Mouse (Mus musculus) megakaryocyte, embryonic 14.5 days (primary cell): ENCODE measurements at regions not wholly inside any gene's neighbourhood (a gene's known extent, or its start where the extent isn't known, plus 50 kb on each side); places are given as distances from the start of the nearest gene placed in this dataset.

Experiments
- H3K27me3 ChIP-seq: replicated peaks from 2 replicates; pipeline ENCODE3; 2012; ENCODE audit warnings: inconsistent platforms
- H3K36me3 ChIP-seq: replicated peaks from 2 replicates; pipeline ENCODE3; 2012; ENCODE audit warnings: low read length, inconsistent platforms, mixed read lengths
- H3K4me1 ChIP-seq: 2 replicates; pipeline ENCODE4 v1.6.1; 2012; ENCODE audit warnings: inconsistent platforms
- H3K4me3 ChIP-seq: replicated peaks from 2 replicates; pipeline ENCODE3; 2012; ENCODE audit warnings: moderate library complexity, mild to moderate bottlenecking, inconsistent platforms
- H3K9me3 ChIP-seq: 2 replicates; pipeline ENCODE4 v1.6.1; 2012; ENCODE audit warnings: inconsistent platforms
- FLI1 ChIP-seq: IDR thresholded peaks from 2 replicates; pipeline ENCODE4 v1.6.1; 2012; ENCODE audit warnings: low read length, inconsistent platforms, mixed read lengths
- GATA1 ChIP-seq: IDR thresholded peaks from 3 replicates; pipeline ENCODE4 v1.6.1; 2012; ENCODE audit warnings: mixed read lengths, low read length, inconsistent platforms, borderline replicate concordance

- no peaks in the 10 kb centered on the region for H3K36me3 ChIP-seq
- H3K27me3 ChIP-seq, result no peaks in the 10 kb centered on the region
- H3K9me3 ChIP-seq, result 0 out of 2 replicates have a peak, but pooled peaks cover 4% of the 10 kb centered on the region
- H3K4me3 ChIP-seq, result no peak overlapping the region
- H3K4me1 ChIP-seq, result no peaks in the 10 kb centered on the region
- TF ChIP-seq FLI1 (no peak), GATA1 (no peak)
Measured at GRCm38 (mm10) chr9:51423341-51423740, 94.6 kb upstream of the 1810046K07Rik start.

DNA sequence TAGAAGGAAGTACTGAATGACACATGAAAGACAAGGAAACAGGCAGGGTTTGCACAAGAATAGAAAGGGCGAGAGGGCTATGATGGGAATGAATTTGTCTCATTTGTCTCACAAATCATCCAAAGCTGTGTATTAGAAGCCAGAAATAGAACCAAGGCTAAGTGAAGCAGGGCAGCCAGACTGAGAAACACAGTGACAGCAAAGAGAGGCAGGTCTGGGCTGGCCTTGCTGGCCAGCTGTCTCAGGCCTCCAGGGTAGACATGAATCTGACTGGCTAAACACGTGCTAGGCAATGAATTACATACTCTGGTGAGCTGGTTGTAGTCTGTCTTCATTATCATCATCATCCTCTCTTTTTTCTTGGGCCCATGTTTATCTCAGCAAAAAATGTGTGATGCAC lies 101.7 kb upstream of the 1810046K07Rik start:
- Histone ChIP-seq H3K9me3 (0 out of 2 replicates have a peak, but pooled peaks cover 7% of the 10 kb centered on the region), H3K4me3 (no peak overlapping the region), H3K4me1 (no peaks in the 10 kb centered on the region), H3K36me3 (no peaks in the 10 kb centered on the region), H3K27me3 (no peaks in the 10 kb centered on the region)
- TF ChIP-seq FLI1 (no peak), GATA1 (no peak)

DNA sequence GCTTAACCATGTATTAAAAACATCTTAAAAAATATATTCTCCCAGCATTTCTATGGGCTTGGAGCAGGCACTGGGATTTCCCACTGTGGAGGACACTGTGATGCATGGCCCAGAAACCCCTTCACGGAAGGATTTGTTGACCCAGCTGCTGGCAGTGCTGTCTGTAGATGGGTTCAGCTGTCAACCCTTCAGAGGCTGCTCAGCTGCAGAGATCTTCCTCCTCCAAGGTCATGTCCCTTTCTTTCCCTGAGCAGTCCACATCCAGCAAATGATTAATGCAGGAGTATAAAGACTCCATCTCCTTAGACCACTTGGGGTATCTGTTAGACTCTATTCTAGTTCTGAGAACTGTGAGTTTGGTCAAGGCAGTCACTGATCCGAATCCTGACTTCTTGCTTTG lies 108.4 kb upstream of the 1810046K07Rik start:
- H3K36me3 ChIP-seq, result no peaks in the 10 kb centered on the region
- no peaks in the 10 kb centered on the region for H3K4me1 ChIP-seq
- H3K4me3 ChIP-seq, result no peak overlapping the region
- no peaks in the 10 kb centered on the region for H3K27me3 ChIP-seq
- TF ChIP-seq GATA1, result no peak
- TF ChIP-seq FLI1, result no peak
- 0 out of 2 replicates have a peak, but pooled peaks cover 2% of the 10 kb centered on the region for H3K9me3 ChIP-seq

- Histone ChIP-seq H3K36me3 (no peaks in the 10 kb centered on the region), H3K9me3 (peaks cover 10% of the 10 kb centered on the region), H3K27me3 (no peaks in the 10 kb centered on the region), H3K4me1 (no peaks in the 10 kb centered on the region), H3K4me3 (no peak overlapping the region)
- no peak for TF ChIP-seq FLI1
- TF ChIP-seq GATA1, result no peak
Measured at GRCm38 (mm10) chr9:51441773-51442381, 113.2 kb upstream of the 1810046K07Rik start.

DNA sequence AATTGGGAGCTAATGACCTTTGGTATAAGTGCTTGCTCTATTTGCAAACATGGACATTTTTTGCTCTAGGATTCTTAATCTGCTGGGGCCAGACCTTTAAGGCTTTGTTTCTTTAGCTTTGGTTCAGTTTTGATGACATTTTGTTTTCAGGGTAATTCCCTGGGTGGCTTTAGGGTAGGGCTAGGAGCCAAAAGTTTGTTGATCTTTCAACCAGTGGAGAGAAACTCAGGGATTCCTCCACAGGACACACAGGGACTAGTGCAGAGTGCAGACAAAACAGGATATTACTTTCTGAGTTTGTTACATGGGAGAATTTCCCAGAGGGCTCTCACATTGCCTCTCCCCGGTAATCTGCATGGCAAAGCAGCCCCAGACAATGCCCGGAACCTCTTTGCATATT lies 127.0 kb upstream of the 1810046K07Rik start:
- no peaks in the 10 kb centered on the region for H3K9me3 ChIP-seq
- no peaks in the 10 kb centered on the region for H3K27me3 ChIP-seq
- H3K4me3 ChIP-seq, result no peak overlapping the region
- no peaks in the 10 kb centered on the region for H3K36me3 ChIP-seq
- no peaks in the 10 kb centered on the region for H3K4me1 ChIP-seq
- TF ChIP-seq GATA1 (no peak), FLI1 (no peak)

DNA sequence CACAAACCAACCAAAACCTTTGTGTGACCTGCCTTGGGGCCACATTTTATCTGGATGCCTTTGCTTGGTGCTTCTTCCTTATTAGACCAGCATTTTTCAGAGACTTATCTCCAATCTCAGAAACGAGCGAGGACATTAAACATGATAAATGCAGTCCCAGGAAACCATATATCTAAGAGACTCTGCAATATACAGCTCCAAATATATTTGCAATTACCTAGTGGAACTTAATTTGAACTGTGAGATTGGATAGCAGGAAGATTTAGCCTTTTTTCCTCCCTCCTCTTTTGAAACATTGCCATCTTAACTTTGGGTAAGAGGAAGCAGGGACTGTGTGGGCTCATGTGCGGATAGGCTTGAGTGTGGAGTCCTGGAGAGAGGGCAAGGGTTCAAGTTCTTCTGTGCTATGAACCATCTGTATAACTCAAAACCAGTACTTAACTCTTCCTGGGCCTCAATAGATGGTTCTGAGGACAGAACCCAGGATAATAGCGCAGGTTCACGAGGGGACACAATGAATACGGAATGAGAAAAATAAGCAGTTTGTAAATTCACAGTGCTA lies 133.8 kb upstream of the 1810046K07Rik start:
- TF ChIP-seq FLI1, result no peak
- no peak for TF ChIP-seq GATA1
- H3K4me3 ChIP-seq, result no peak overlapping the region
- H3K4me1 ChIP-seq, result no peaks in the 10 kb centered on the region
- H3K36me3 ChIP-seq, result no peaks in the 10 kb centered on the region
- no peaks in the 10 kb centered on the region for H3K27me3 ChIP-seq
- no peaks in the 10 kb centered on the region for H3K9me3 ChIP-seq

DNA sequence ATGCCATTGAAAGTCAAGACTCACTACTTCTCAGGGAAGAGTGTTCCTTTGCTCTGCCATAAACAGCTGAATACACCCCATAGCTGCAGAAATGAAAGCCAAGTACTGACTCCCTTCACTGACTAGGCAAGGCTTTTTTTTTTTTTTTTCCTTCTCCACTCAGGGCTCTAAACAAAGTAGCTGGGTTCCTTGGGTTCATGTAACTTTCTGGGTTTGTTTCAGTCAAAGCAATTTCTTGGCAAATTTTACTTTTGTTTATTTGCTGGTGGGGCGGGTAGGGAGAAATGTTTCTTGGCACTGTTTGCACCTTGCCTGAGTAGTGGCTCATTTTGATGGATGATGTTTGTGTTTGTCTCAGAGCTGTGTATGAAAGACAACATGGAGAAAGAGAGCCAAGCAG lies 141.3 kb upstream of the 1810046K07Rik start:
- Histone ChIP-seq H3K4me1 (no peaks in the 10 kb centered on the region), H3K9me3 (no peaks in the 10 kb centered on the region), H3K36me3 (no peaks in the 10 kb centered on the region), H3K27me3 (no peaks in the 10 kb centered on the region), H3K4me3 (no peak overlapping the region)
- no peak for TF ChIP-seq FLI1
- no peak for TF ChIP-seq GATA1

GRCm38 (mm10) chr9:51476511-51477056 lies 147.9 kb upstream of the 1810046K07Rik start:
- Histone ChIP-seq H3K4me1 (no peaks in the 10 kb centered on the region), H3K27me3 (no peaks in the 10 kb centered on the region), H3K36me3 (no peaks in the 10 kb centered on the region), H3K4me3 (no peak overlapping the region), H3K9me3 (no peaks in the 10 kb centered on the region)
- TF ChIP-seq FLI1 (no peak), GATA1 (no peak)

- H3K4me1 ChIP-seq, result no peaks in the 10 kb centered on the region
- H3K9me3 ChIP-seq, result peaks cover 4% of the 10 kb centered on the region; the same call in 1 of the 2 replicates
- TF ChIP-seq GATA1 (no peak), FLI1 (no peak)
- H3K36me3 ChIP-seq, result no peaks in the 10 kb centered on the region
- H3K27me3 ChIP-seq, result no peaks in the 10 kb centered on the region
- no peak overlapping the region for H3K4me3 ChIP-seq
Measured at GRCm38 (mm10) chr9:51487840-51488239, 159.1 kb upstream of the 1810046K07Rik start.

GRCm38 (mm10) chr9:51507265-51507913 lies 178.7 kb upstream of the 1810046K07Rik start:
- Histone ChIP-seq H3K4me1 (no peaks in the 10 kb centered on the region), H3K9me3 (no peaks in the 10 kb centered on the region; the same call in 1 of the 2 replicates), H3K27me3 (no peaks in the 10 kb centered on the region), H3K36me3 (no peaks in the 10 kb centered on the region), H3K4me3 (peak overlapping the region; percentile 20)
- TF ChIP-seq GATA1 (no peak), FLI1 (no peak)
